9 mouse cellular contexts compared by ENCODE assay signal in genomic region chr14:30109079-30109478, GRCm38 (mm10).
DNase-seq lines count a peak whose midpoint lies in the region; ATAC-seq and TF ChIP-seq lines count a peak whose summit lies in the region.
"Had no signal": no experiment of that assay in that cellular context is flagged by ENCODE, and none has a peak within 500 bp of the region (broad histone marks: within the 10 kb centered on the region; RNA-seq: fewer than 3 reads in every experiment).

No protein-coding gene starts in this region.

- no peak overlapping the region for H3K27ac ChIP-seq in hindbrain, embryonic 12.5 days
- H3K27ac ChIP-seq: lung, embryonic 15.5 days had no signal

- H3K36me3 ChIP-seq in G1E (replicated peaks): no peaks in the 10 kb centered on the region
- 0 out of 2 replicates have a peak, but pooled peaks cover 3% of the 10 kb centered on the region for H3K36me3 ChIP-seq in hindbrain, embryonic 12.5 days

- DNase-seq in layer of hippocampus, adult 11-12 months (ENCODE audit: low spot score): peak; percentile 27
- no peak for DNase-seq in layer of hippocampus, postnatal 36 days
- peak; percentile 8 for DNase-seq in G1E (ENCODE audit: low spot score)
- peak; percentile 11 for DNase-seq in c-Kit-negative CD71-positive TER-119-positive erythroid progenitor cells, embryonic 14.5 days (ENCODE audit: low read depth, low spot score)
- no peak for DNase-seq in urinary bladder, postnatal 4 days (ENCODE audit: low spot score in 2 of 2)

- no peak overlapping the region for H3K4me3 ChIP-seq in G1E (ENCODE audit: low read depth, low read length)
- no peak overlapping the region for H3K4me3 ChIP-seq in hindbrain, embryonic 12.5 days
- H3K4me3 ChIP-seq: lung, embryonic 15.5 days had no signal

- TF ChIP-seq CTCF in G1E (IDR thresholded peaks at IDR 0.05; ENCODE audit: low read depth, low read length): peak; percentile 83

- peaks cover 1% of the 10 kb centered on the region; the same call in 1 of the 2 replicates for H3K27me3 ChIP-seq in G1E (ENCODE audit: insufficient read depth, low read length)
- no peaks in the 10 kb centered on the region for H3K27me3 ChIP-seq in hindbrain, embryonic 12.5 days
- H3K27me3 ChIP-seq: lung, embryonic 15.5 days had no signal

- ATAC-seq in G1E (ENCODE audit: extremely low read depth, insufficient number of reproducible peaks, low FRiP score, poor library complexity, severe bottlenecking): no peak
- peak; percentile 63; the same call in 1 of the 2 replicates for ATAC-seq in megakaryocyte-erythroid progenitor cell, adult 5-6 weeks (replicated peaks; ENCODE audit: low FRiP score, low TSS enrichment, poor library complexity, severe bottlenecking)
- no peak; the same call in 1 of the 2 replicates for ATAC-seq in erythroblast, adult 5-6 weeks (replicated peaks; ENCODE audit: low FRiP score, poor library complexity, severe bottlenecking)
- no peak for ATAC-seq in hindbrain, embryonic 12.5 days (ENCODE audit: low FRiP score)

- no peaks in the 10 kb centered on the region for H3K4me1 ChIP-seq in G1E (ENCODE audit: insufficient read depth, low read depth, low read length)
- H3K4me1 ChIP-seq in hindbrain, embryonic 12.5 days: peaks cover 1% of the 10 kb centered on the region; the same call in 1 of the 2 replicates

- WGBS in hindbrain, embryonic 12.5 days: 42% methylated on average over 2 of the region's 2 CpGs

- no peak overlapping the region for H3K9ac ChIP-seq in hindbrain, embryonic 12.5 days
- H3K9ac ChIP-seq: lung, embryonic 15.5 days had no signal

- no peak overlapping the region for H3K4me2 ChIP-seq in hindbrain, embryonic 12.5 days (replicated peaks)
- H3K4me2 ChIP-seq: lung, embryonic 15.5 days had no signal

- no peaks in the 10 kb centered on the region for H3K9me3 ChIP-seq in G1E (replicated peaks)
- no peaks in the 10 kb centered on the region for H3K9me3 ChIP-seq in hindbrain, embryonic 12.5 days (replicated peaks)
- H3K9me3 ChIP-seq: lung, embryonic 15.5 days had no signal

Comparison
In these comparisons a context has a peak if more than half of its experiments do, and no peak if none do; other contexts are left out.
1. DNase-seq: peak in layer of hippocampus, adult 11-12 months (single experiment), G1E (single experiment) and c-Kit-negative CD71-positive TER-119-positive erythroid progenitor cells, embryonic 14.5 days (single experiment); none in layer of hippocampus, postnatal 36 days (0 of 2) and urinary bladder, postnatal 4 days (0 of 2).